Mouse (Mus musculus): ENCODE measurements around the gene Kcnq1.

DNA sequence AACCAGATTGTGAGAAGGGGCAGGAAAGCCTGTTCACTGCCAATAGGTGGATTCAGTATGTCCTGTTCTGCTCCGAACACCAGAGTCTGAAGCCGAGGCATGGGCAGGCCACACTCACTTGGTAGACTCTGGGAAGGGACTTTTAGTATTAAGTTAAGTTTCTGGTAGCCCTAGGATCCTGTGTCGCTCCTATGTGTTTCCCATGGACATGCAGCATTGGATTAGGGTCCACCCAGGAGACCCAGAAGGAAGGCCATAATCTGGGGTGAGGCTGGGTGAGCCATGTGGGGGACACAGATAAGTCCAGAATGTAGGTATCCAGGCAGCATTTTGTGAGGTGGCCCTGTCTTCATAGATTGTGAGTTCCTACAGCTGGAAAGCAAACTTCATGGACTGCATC is 81.0 kb downstream of the Kcnq1 start:
- TF ChIP-seq GATA1 (IDR thresholded peaks at IDR 0.05; ENCODE audit: low read length) (no peak), TAL1 (IDR thresholded peaks at IDR 0.05; ENCODE audit: low read length) (no peak)
